In genomic region chr5:73359752-73360141, GRCm38 (mm10) we compare ENCODE assay signal across 8 mouse cellular contexts. TPM values are rescaled to one million over a fixed set of nuclear protein-coding genes. Genes with fewer than 3 reads are reported as not detected.
DNase-seq lines count a peak whose midpoint lies in the region; ATAC-seq and TF ChIP-seq lines count a peak whose summit lies in the region.

No protein-coding gene starts in this region.

- H3K9me3 ChIP-seq in heart, embryonic 12.5 days (replicated peaks) = no peaks in the 10 kb centered on the region
- no peaks in the 10 kb centered on the region for H3K9me3 ChIP-seq in E14TG2a.4 (ENCODE audit: low read length)
- no peaks in the 10 kb centered on the region for H3K9me3 ChIP-seq in hindbrain, embryonic 10.5 days
- H3K9me3 ChIP-seq in liver, embryonic 14.5 days (ENCODE audit: control insufficient read depth, low read length) = no peaks in the 10 kb centered on the region

- WGBS in heart, embryonic 12.5 days = 27% methylated on average over 12 of the region's 12 CpGs
- WGBS in hindbrain, embryonic 10.5 days = 35% methylated on average over 12 of the region's 12 CpGs
- WGBS in liver, embryonic 14.5 days (ENCODE audit: insufficient replicate concordance) = 37% methylated on average over 12 of the region's 12 CpGs

- DNase-seq in heart, postnatal 25 days (ENCODE audit: low spot score) = no peak
- DNase-seq in hindbrain, embryonic 10.5 days (ENCODE audit: low spot score) = no peak
- no peak for DNase-seq in liver, embryonic 14.5 days (ENCODE audit: low read depth in 3 of 3, low spot score in 3 of 3)
- DNase-seq in cerebellum, postnatal 14 days = no peak
- DNase-seq in urinary bladder, adult 2 months (ENCODE audit: low spot score) = no peak

- no peak for ATAC-seq in heart, embryonic 12.5 days (ENCODE audit: insufficient number of reproducible peaks, low FRiP score)
- no peak for ATAC-seq in liver, embryonic 14.5 days (ENCODE audit: insufficient read depth)
- no peak for ATAC-seq in erythroid progenitor cell, adult 5-6 weeks (replicated peaks; ENCODE audit: low FRiP score, poor library complexity, severe bottlenecking)

- peaks cover 22% of the 10 kb centered on the region for H3K4me1 ChIP-seq in heart, embryonic 12.5 days (replicated peaks)
- H3K4me1 ChIP-seq in E14TG2a.4 (replicated peaks; ENCODE audit: low read depth, low read length) = peaks cover 27% of the 10 kb centered on the region
- H3K4me1 ChIP-seq in hindbrain, embryonic 10.5 days (replicated peaks) = peaks cover 8% of the 10 kb centered on the region
- peaks cover 42 to 49% of the 10 kb centered on the region in 2 experiments for H3K4me1 ChIP-seq in liver, embryonic 14.5 days (replicated peaks; ENCODE audit: control insufficient read depth in 2 of 2, insufficient read depth in 2 of 2, low read length in 1 of 2)

- no peaks in the 10 kb centered on the region for H3K36me3 ChIP-seq in heart, embryonic 12.5 days
- no peaks in the 10 kb centered on the region for H3K36me3 ChIP-seq in E14TG2a.4 (ENCODE audit: insufficient read depth, low read length)
- no peaks in the 10 kb centered on the region for H3K36me3 ChIP-seq in hindbrain, embryonic 10.5 days
- no peaks in the 10 kb centered on the region for H3K36me3 ChIP-seq in liver, embryonic 14.5 days (replicated peaks; ENCODE audit: control insufficient read depth, insufficient read depth, low read depth)

- peak overlapping the region; percentile 31 for H3K4me3 ChIP-seq in heart, embryonic 12.5 days
- peak overlapping the region; percentile 32 for H3K4me3 ChIP-seq in E14TG2a.4 (replicated peaks; ENCODE audit: low read length)
- H3K4me3 ChIP-seq in hindbrain, embryonic 10.5 days = peak overlapping the region; percentile 29; the same call in 1 of the 2 replicates
- H3K4me3 ChIP-seq in liver, embryonic 14.5 days (ENCODE audit: insufficient read depth in 1 of 2, low read depth in 2 of 2, low read length in 2 of 2) = peak overlapping the region in 1 of 2 experiments; percentile 7; a peak in 1 of 4 replicates

- no peaks in the 10 kb centered on the region for H3K27me3 ChIP-seq in heart, embryonic 12.5 days (replicated peaks)
- 0 out of 2 replicates have a peak, but pooled peaks cover 3% of the 10 kb centered on the region for H3K27me3 ChIP-seq in E14TG2a.4 (ENCODE audit: insufficient read depth, low read length)
- peaks cover 4% of the 10 kb centered on the region; the same call in 1 of the 2 replicates for H3K27me3 ChIP-seq in hindbrain, embryonic 10.5 days (ENCODE audit: insufficient read depth, poor library complexity, severe bottlenecking)
- H3K27me3 ChIP-seq in liver, embryonic 14.5 days (ENCODE audit: control insufficient read depth, insufficient read depth, low read length) = peaks cover 2% of the 10 kb centered on the region; the same call in 1 of the 2 replicates

- H3K27ac ChIP-seq in heart, embryonic 12.5 days (ENCODE audit: poor library complexity, severe bottlenecking) = peak overlapping the region; percentile 41; the same call in 1 of the 2 replicates
- no peak overlapping the region for H3K27ac ChIP-seq in hindbrain, embryonic 10.5 days
- no peak overlapping the region for H3K27ac ChIP-seq in liver, embryonic 14.5 days

- H3K4me2 ChIP-seq in heart, embryonic 12.5 days = peak overlapping the region; percentile 62
- peak overlapping the region; percentile 45 for H3K4me2 ChIP-seq in liver, embryonic 14.5 days (ENCODE audit: low read depth)

- H3K9ac ChIP-seq in heart, embryonic 12.5 days = no peak overlapping the region
- H3K9ac ChIP-seq in liver, embryonic 14.5 days (replicated peaks) = no peak overlapping the region

- intact Hi-C loops in heart, postnatal 25 days (cut with DNase I) = no loop called here

- TF ChIP-seq CTCF in E14TG2a.4 (conservative IDR thresholded peaks at IDR 0.05; ENCODE audit: low read length) = no peak
- no peak for TF ChIP-seq CTCF in liver, embryonic 14.5 days (IDR thresholded peaks at IDR 0.05; ENCODE audit: low read depth)

- TF ChIP-seq EP300 in liver, embryonic 14.5 days (IDR thresholded peaks at IDR 0.05; ENCODE audit: low read depth) = no peak

RNA-seq across cellular contexts. Expression of gene Ociad2, which starts 18.9 kb away (rescaled TPM):
- 27.5 and 29.0 TPM in 2 replicates for polyA plus RNA-seq in heart, embryonic 12.5 days (2016; fragmentation: Nextera tagmentation; extraction: Ambion mirVana)
- total RNA-seq in heart, postnatal 25 days (2021) = 1 to 10 TPM; 8.8 to 9.5 TPM
- polyA plus RNA-seq in hindbrain, embryonic 10.5 days (2016; fragmentation: Nextera tagmentation; extraction: Ambion mirVana) = 9.3 and 9.4 TPM in 2 replicates
- polyA plus RNA-seq in liver, embryonic 14.5 days (2012; rRNA removed) = 0.51 and 0.95 TPM in 2 replicates
- polyA plus RNA-seq in liver, embryonic 14.5 days (2014; fragmentation: Nextera tagmentation; extraction: Ambion mirVana) = 2.8 and 3.6 TPM in 2 replicates
- not detected in 2 replicates for total RNA-seq in erythroid progenitor cell, adult 5-6 weeks (2015; ENCODE audit: low replicate concordance)
- 1.1 TPM in 1 of 2 replicates, not detected in the other for total RNA-seq in erythroid progenitor cell, adult 5-6 weeks (2017; ENCODE audit: low replicate concordance)
- polyA plus RNA-seq in urinary bladder, adult 2 months (2012; rRNA removed) = 38.7 and 44.8 TPM in 2 replicates

RNA-seq across cellular contexts. Expression of gene Cwh43, which starts 46.1 kb away (rescaled TPM):
- not detected in 2 replicates for polyA plus RNA-seq in heart, embryonic 12.5 days (2016; fragmentation: Nextera tagmentation; extraction: Ambion mirVana)
- not detected for total RNA-seq in heart, postnatal 25 days (2021)
- polyA plus RNA-seq in hindbrain, embryonic 10.5 days (2016; fragmentation: Nextera tagmentation; extraction: Ambion mirVana) = not detected in 2 replicates
- polyA plus RNA-seq in liver, embryonic 14.5 days (2012; rRNA removed) = not detected in 2 replicates
- polyA plus RNA-seq in liver, embryonic 14.5 days (2014; fragmentation: Nextera tagmentation; extraction: Ambion mirVana) = not detected in 2 replicates
- total RNA-seq in erythroid progenitor cell, adult 5-6 weeks (2015; ENCODE audit: low replicate concordance) = not detected in 2 replicates
- total RNA-seq in erythroid progenitor cell, adult 5-6 weeks (2017; ENCODE audit: low replicate concordance) = not detected in 2 replicates
- 0.16 and 0.50 TPM in 2 replicates for polyA plus RNA-seq in urinary bladder, adult 2 months (2012; rRNA removed)
